Mouse (Mus musculus) left cerebral cortex, postnatal 36 days (tissue): ENCODE results near the gene Accsl. TPM values are rescaled to one million over a fixed set of nuclear protein-coding genes. Genes with fewer than 3 reads are reported as not detected.

Experiments
- DNase-seq, 2 experiments: peaks; one replicate each; pipeline ENCODE4 v3.0.0; 2021 to 2022; ENCODE audit warnings: low spot score in 2 of 2, mixed read lengths in 1 of 2
- intact Hi-C: fragments of 180-260 bp; cut with DNase I; formaldehyde crosslinking; loops from one replicate; pipeline ENCODE4 v1.15.1; 2025
- total RNA-seq, 2 experiments: library from RNA; stranded (reverse); gene quantifications; 2 replicates each; pipeline ENCODE4 v1.2.3; 2021

Accsl gene
- total RNA-seq, 2 experiments from 2014 or later: 0.79 to 1.7 TPM

GRCm38 (mm10) chr2:93880450-93880849 lies 11.5 kb upstream of the Accsl start:
- DNase-seq: no peak
- intact Hi-C loops: no loop called here

- no peak for DNase-seq
- intact Hi-C loops: no loop called here
Measured at GRCm38 (mm10) chr2:93877005-93877404, 8.0 kb upstream of the Accsl start.

- no peak for DNase-seq
- intact Hi-C loops: loop anchor here (5.0 kb wide), 1 partner anchor 83 kb away; the partner anchor contains the start of gene Gm13889
Measured at GRCm38 (mm10) chr2:93874606-93875005, 5.6 kb upstream of the Accsl start.

- no peak for DNase-seq
- intact Hi-C loops: loop anchor here (5.0 kb wide), 1 partner anchor 83 kb away; the partner anchor contains the start of gene Gm13889
Measured at GRCm38 (mm10) chr2:93874227-93874514, 5.2 kb upstream of the Accsl start.

- intact Hi-C loops: loop anchor here (5.0 kb wide), 1 partner anchor 84 kb away; the partner anchor contains the start of gene Gm13889
- DNase-seq: no peak
Measured at GRCm38 (mm10) chr2:93873449-93874226, 4.7 kb upstream of the Accsl start.

- intact Hi-C loops: loop anchor here (5.0 kb wide), 1 partner anchor 85 kb away; the partner anchor contains the start of gene Gm13889
- no peak for DNase-seq
Measured at GRCm38 (mm10) chr2:93872257-93872656, 3.3 kb upstream of the Accsl start.

- intact Hi-C loops: loop anchor here (1.0 to 5.0 kb wide), 2 partner anchors 86 to 131 kb away; partner anchors contain the start of gene Gm13889
- no peak for DNase-seq
Measured at GRCm38 (mm10) chr2:93871411-93871925, 2.5 kb upstream of the Accsl start.

GRCm38 (mm10) chr2:93870842-93871241 lies 1.9 kb upstream of the Accsl start:
- intact Hi-C loops: loop anchor here (1.0 to 5.0 kb wide), 2 partner anchors 86 to 131 kb away; partner anchors contain the start of gene Gm13889
- peak; percentile 48 to 66 for DNase-seq

- DNase-seq: no peak
- intact Hi-C loops: no loop called here
Measured at GRCm38 (mm10) chr2:93868566-93868965, 391 bp downstream of the Accsl start.

GRCm38 (mm10) chr2:93863229-93863628 lies 5.7 kb downstream of the Accsl start:
- intact Hi-C loops: no loop called here
- DNase-seq: no peak

GRCm38 (mm10) chr2:93858845-93859244 lies 10.1 kb downstream of the Accsl start:
- no peak for DNase-seq
- intact Hi-C loops: no loop called here

- no peak for DNase-seq
- intact Hi-C loops: no loop called here
Measured at GRCm38 (mm10) chr2:93851303-93851702, 17.7 kb downstream of the Accsl start.

GRCm38 (mm10) chr2:93850317-93850944 lies 18.5 kb downstream of the Accsl start:
- no peak for DNase-seq
- intact Hi-C loops: no loop called here

- intact Hi-C loops: no loop called here
Measured at GRCm38 (mm10) chr2:93849505-93850089, 19.4 kb downstream of the Accsl start, which contains the start of gene Accs. Accs (minus strand) TSS chr2:93849943.

GRCm38 (mm10) chr2:93841349-93841748 lies 27.6 kb downstream of the Accsl start:
- intact Hi-C loops: no loop called here
- DNase-seq: no peak

More at GRCm38 (mm10) chr2:93849505-93850089, 19.4 kb downstream of the Accsl start, which contains the start of gene Accs:
- DNase-seq: peak; percentile 42 to 50

GRCm38 (mm10) chr2:93840109-93840508 lies 28.8 kb downstream of the Accsl start:
- intact Hi-C loops: no loop called here
- no peak for DNase-seq

GRCm38 (mm10) chr2:93838931-93839330 lies 30.0 kb downstream of the Accsl start:
- DNase-seq: no peak
- intact Hi-C loops: no loop called here

GRCm38 (mm10) chr2:93836232-93836785 lies 32.6 kb downstream of the Accsl start:
- intact Hi-C loops: no loop called here
- DNase-seq: no peak

GRCm38 (mm10) chr2:93835596-93835995 lies 33.4 kb downstream of the Accsl start:
- intact Hi-C loops: no loop called here
- no peak for DNase-seq

GRCm38 (mm10) chr2:93823519-93823918 lies 45.4 kb downstream of the Accsl start:
- DNase-seq: peak in 1 of 2 experiments; percentile 43
- intact Hi-C loops: no loop called here
